Mouse (Mus musculus): ENCODE measurements around the gene Camk1d.

- TF ChIP-seq CTCF (IDR thresholded peaks at IDR 0.05; ENCODE audit: low read depth) (no peak), EP300 (IDR thresholded peaks at IDR 0.05; ENCODE audit: low read depth) (no peak)
Measured at GRCm38 (mm10) chr2:5646322-5646721, 68.0 kb downstream of the Camk1d start.
